Mouse (Mus musculus): ENCODE results near the gene Bach1. TPM values are rescaled to one million over a fixed set of nuclear protein-coding genes. Genes with fewer than 3 reads are reported as not detected.

The Bach1 gene
- total and polyA plus RNA-seq, 3 experiments: 11.4 to 20.9 (median 13.4) TPM

DNA sequence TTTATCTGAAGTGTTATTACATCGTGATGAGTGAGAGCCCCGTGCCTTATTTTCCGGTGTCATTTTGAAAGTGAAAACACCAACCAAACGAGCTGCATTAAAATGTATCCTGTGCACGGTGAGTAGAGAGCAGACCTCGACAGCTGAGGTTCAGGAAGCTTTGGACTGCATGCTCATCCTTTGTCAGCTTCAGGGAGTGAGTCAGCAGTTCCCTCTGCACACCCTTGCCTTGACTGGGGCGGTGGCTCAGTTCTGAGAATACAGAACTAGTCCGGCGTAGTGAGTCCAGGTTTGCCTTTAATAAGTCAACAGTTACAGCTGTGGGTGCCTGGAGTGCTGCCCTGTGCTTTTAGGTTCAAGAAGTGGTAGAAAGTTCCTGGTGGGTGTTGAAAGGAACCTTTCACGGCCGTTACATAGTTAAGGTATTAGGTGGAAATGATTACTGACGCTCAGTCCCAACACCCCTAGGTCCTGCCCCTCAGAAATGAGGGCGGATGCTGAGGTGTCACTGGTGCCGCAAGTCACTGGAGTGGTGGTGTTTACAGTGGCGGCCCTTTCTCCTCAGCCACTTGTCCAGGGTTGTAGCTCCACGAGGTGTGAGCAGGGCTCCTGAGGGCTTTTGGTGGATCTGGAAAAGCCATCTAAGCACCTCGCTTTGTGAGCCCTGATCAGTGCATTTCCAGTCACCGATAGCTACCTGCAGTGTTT lies 14.4 kb downstream of the Bach1 start (continued):
- 0 out of 2 replicates have a peak, but pooled peaks have one; percentile 27 for TF ChIP-seq MAZ (IDR thresholded peaks at IDR 0.05; ENCODE audit: low read depth, low read length)
- TF ChIP-seq SMC3 (IDR thresholded peaks at IDR 0.05; ENCODE audit: low read depth, low read length): peak; percentile 23; the same call in 1 of the 2 replicates
- TF ChIP-seq EP300 (IDR thresholded peaks at IDR 0.05; ENCODE audit: low read length): peak; percentile 83
- 0 out of 2 replicates have a peak, but pooled peaks have one; percentile 3 for TF ChIP-seq USF2 (conservative IDR thresholded peaks at IDR 0.05; ENCODE audit: low read depth, low read length)
- TF ChIP-seq POLR2AphosphoS2 (IDR thresholded peaks at IDR 0.05; ENCODE audit: low read depth, low read length): no peak
- TF ChIP-seq CTCF (conservative IDR thresholded peaks at IDR 0.05 in 1 of 2, IDR thresholded peaks at IDR 0.05 in 1 of 2; ENCODE audit: low read depth in 2 of 2, low read length in 2 of 2): no peak
- no peak for TF ChIP-seq ZMIZ1 (IDR thresholded peaks at IDR 0.05; ENCODE audit: low read depth, low read length)
- TF ChIP-seq SIN3A (IDR thresholded peaks at IDR 0.05; ENCODE audit: low read length): peak; percentile 96
- TF ChIP-seq MEF2A (IDR thresholded peaks at IDR 0.05; ENCODE audit: borderline replicate concordance, low read depth, low read length): peak; percentile 53; the same call in 1 of the 2 replicates
- TF ChIP-seq ZC3H11A (IDR thresholded peaks at IDR 0.05; ENCODE audit: low read depth, low read length): no peak
- no peak for TF ChIP-seq UBTF (IDR thresholded peaks at IDR 0.05; ENCODE audit: low read depth, low read length)
- no peak; the same call in 1 of the 2 replicates for TF ChIP-seq RAD21 (IDR thresholded peaks at IDR 0.05; ENCODE audit: low read depth, low read length)

- Histone ChIP-seq H3K4me3 (replicated peaks in 1 of 3; ENCODE audit: low read depth in 2 of 3, low read length in 2 of 3, poor library complexity in 1 of 3) (no peak overlapping the region), H3K79me2 (replicated peaks; ENCODE audit: control insufficient read depth, extremely low read depth, insufficient read depth, poor library complexity, severe bottlenecking) (peaks cover 63% of the 10 kb centered on the region), H3K9ac (ENCODE audit: insufficient read depth, low read depth) (no peak overlapping the region), H3K4me1 (ENCODE audit: control insufficient read depth in 1 of 2, insufficient read depth in 2 of 2) (peaks cover 26 to 65% of the 10 kb centered on the region in 2 experiments), H3K9me3 (replicated peaks; ENCODE audit: low read length) (no peaks in the 10 kb centered on the region), H3K27ac (ENCODE audit: insufficient read depth, low read depth) (no peak overlapping the region), H3K27me3 (replicated peaks) (no peaks in the 10 kb centered on the region), H3K4me2 (ENCODE audit: insufficient read depth, low read depth, poor library complexity, severe bottlenecking) (no peak overlapping the region), H3K36me3 (replicated peaks in 1 of 2; ENCODE audit: control insufficient read depth in 1 of 2, insufficient read depth in 1 of 2, low read length in 1 of 2) (peaks cover 31 to 58% of the 10 kb centered on the region in 2 experiments)
- in situ Hi-C loops (cut with MboI; ENCODE audit: low pct_ligation_motif_present, low pct_unique_long_range_greater_than_20kb, low sequenced_read_pairs): no loop called here
- no peak for DNase-seq (ENCODE audit: extremely low read depth)
- dilution Hi-C loops (cut with MboI; ENCODE audit: extremely low pct_ligation_motif_present, extremely low pct_unique_long_range_greater_than_20kb, low sequenced_read_pairs): no loop called here
- no peak for TF ChIP-seq MAX (IDR thresholded peaks at IDR 0.05; ENCODE audit: low read length)
- TF ChIP-seq EP300 (IDR thresholded peaks at IDR 0.05; ENCODE audit: low read length): no peak
- TF ChIP-seq RCOR1 (conservative IDR thresholded peaks at IDR 0.05; ENCODE audit: low read depth, low read length): no peak
- TF ChIP-seq MAFK (IDR thresholded peaks at IDR 0.05; ENCODE audit: insufficient replicate concordance, low read length): no peak
- no peak for TF ChIP-seq E2F4 (IDR thresholded peaks at IDR 0.05; ENCODE audit: insufficient replicate concordance, low read depth, low read length)
- no peak for TF ChIP-seq ZNF384 (IDR thresholded peaks at IDR 0.05; ENCODE audit: low read depth, low read length)
- no peak for TF ChIP-seq JUND (conservative IDR thresholded peaks at IDR 0.05; ENCODE audit: low read depth, low read length)
- TF ChIP-seq BHLHE40 (IDR thresholded peaks at IDR 0.05; ENCODE audit: low read depth, low read length): no peak
- TF ChIP-seq JUN (IDR thresholded peaks at IDR 0.05; ENCODE audit: insufficient read depth, low read depth, low read length): no peak
- TF ChIP-seq SMC3 (IDR thresholded peaks at IDR 0.05; ENCODE audit: low read depth, low read length): no peak
- no peak for TF ChIP-seq KAT2A (IDR thresholded peaks at IDR 0.05; ENCODE audit: insufficient replicate concordance, low read length)
- no peak for TF ChIP-seq ZMIZ1 (IDR thresholded peaks at IDR 0.05; ENCODE audit: low read depth, low read length)
- no peak for TF ChIP-seq POLR2AphosphoS2 (IDR thresholded peaks at IDR 0.05; ENCODE audit: low read depth, low read length)
- TF ChIP-seq MAZ (IDR thresholded peaks at IDR 0.05; ENCODE audit: low read depth, low read length): no peak
- TF ChIP-seq NELFE (IDR thresholded peaks at IDR 0.05; ENCODE audit: low read depth, low read length): no peak
These were observed 15.8 kb downstream of the Bach1 start for GRCm38 (mm10) chr16:87714550-87714949.

All from CH12.LX (cell line).